Mouse (Mus musculus) embryonic facial prominence, embryonic 11.5 days (tissue): ENCODE measurements around the gene Ror1. TPM values are rescaled to one million over a fixed set of nuclear protein-coding genes. Genes with fewer than 3 reads are reported as not detected.
A peak's percentile ranks its signal among the peaks of the same experiment; 100 is the strongest.

Experiments
- ATAC-seq: fragments of 200-750 bp; cut with Nextera tagmentation; replicated peaks from 2 replicates; pipeline ENCODE4 v1.8.0; 2017; ENCODE audit warnings: low read depth; ENCODE audit not compliant: insufficient number of reproducible peaks, low FRiP score, low TSS enrichment
- DNase-seq: peaks from one replicate; pipeline ENCODE4 v3.0.0-alpha.2; 2015; ENCODE audit warnings: low spot score
- H3K27ac ChIP-seq: fragments of 300-500 bp; sonication (generic); replicated peaks from 2 replicates; pipeline ENCODE4 v1.5.1; 2014; ENCODE audit warnings: mild to moderate bottlenecking, low read depth, low read length, control low read depth
- H3K27me3 ChIP-seq: fragments of 300-500 bp; sonication (generic); 2 replicates; pipeline ENCODE4 v1.6.1; 2014; ENCODE audit warnings: mild to moderate bottlenecking, low read length, moderate library complexity, mixed read lengths; ENCODE audit not compliant: control insufficient read depth, insufficient read depth
- H3K36me3 ChIP-seq: fragments of 300-500 bp; sonication (generic); replicated peaks from 2 replicates; pipeline ENCODE4 v1.6.1; 2014; ENCODE audit warnings: low read depth, mild to moderate bottlenecking, low read length, moderate library complexity, mixed read lengths; ENCODE audit not compliant: control insufficient read depth, insufficient read depth
- H3K4me1 ChIP-seq: fragments of 300-500 bp; sonication (generic); 2 replicates; pipeline ENCODE4 v1.6.1; 2014; ENCODE audit warnings: low read length, mixed read lengths; ENCODE audit not compliant: control insufficient read depth, insufficient read depth
- H3K4me2 ChIP-seq: fragments of 300-500 bp; sonication (generic); 2 replicates; pipeline ENCODE4 v1.6.1; 2014; ENCODE audit warnings: low read depth, mild to moderate bottlenecking, control low read depth, low read length, moderate library complexity
- H3K4me3 ChIP-seq: fragments of 300-500 bp; sonication (generic); 2 replicates; pipeline ENCODE4 v1.5.1; 2014; ENCODE audit warnings: low read depth, low read length, control low read depth
- H3K9ac ChIP-seq: fragments of 300-500 bp; sonication (generic); replicated peaks from 2 replicates; pipeline ENCODE4 v1.6.1; 2014; ENCODE audit warnings: mild to moderate bottlenecking, control low read depth, low read length
- H3K9me3 ChIP-seq: fragments of 300-500 bp; sonication (generic); replicated peaks from 2 replicates; pipeline ENCODE4 v1.6.1; 2016; ENCODE audit warnings: mild to moderate bottlenecking, low read length, inconsistent platforms, mixed read lengths; ENCODE audit not compliant: control insufficient read depth
- WGBS: fragments of 180-500 bp; shearing (Covaris S2); extraction: QIAGEN DNeasy Blood & Tissue Kit; methylation state at CpG from one replicate; pipeline ENCODE4 v1.1.7; 2014; 5-methylcytosine and 5-hydroxymethylcytosine counted together
- polyA plus RNA-seq: library from polyadenylated mRNA; unstranded; fragments of >200 nt; fragmentation: Nextera tagmentation; extraction: Ambion mirVana; gene quantifications from 2 replicates; pipeline ENCODE4 v1.2.1, GENCODE M21; 2014

Ror1 gene
- polyA plus RNA-seq, 1 experiment from 2014 or later = 17.3 TPM

- H3K9ac ChIP-seq = no peak overlapping the region
- H3K27ac ChIP-seq = no peak overlapping the region
- ATAC-seq (no peak), DNase-seq (no peak)
- 96% methylated on average over 5 of the region's 5 CpGs for WGBS
- no peaks in the 10 kb centered on the region for H3K27me3 ChIP-seq
- H3K4me1 ChIP-seq = no peaks in the 10 kb centered on the region
- no peaks in the 10 kb centered on the region for H3K36me3 ChIP-seq
- H3K4me2 ChIP-seq = no peak overlapping the region
- no peak overlapping the region for H3K4me3 ChIP-seq
- no peaks in the 10 kb centered on the region for H3K9me3 ChIP-seq
Observed at GRCm38 (mm10) chr4:100058631-100059030, 37.0 kb upstream of the Ror1 start.

GRCm38 (mm10) chr4:100059811-100060210 is 35.8 kb upstream of the Ror1 start:
- Histone ChIP-seq H3K9ac (no peak overlapping the region), H3K36me3 (no peaks in the 10 kb centered on the region), H3K4me2 (no peak overlapping the region), H3K4me1 (no peaks in the 10 kb centered on the region), H3K4me3 (no peak overlapping the region), H3K27ac (no peak overlapping the region), H3K9me3 (no peaks in the 10 kb centered on the region), H3K27me3 (no peaks in the 10 kb centered on the region)
- 58% methylated on average over 3 of the region's 3 CpGs for WGBS
- ATAC-seq (no peak), DNase-seq (no peak)

GRCm38 (mm10) chr4:100061396-100062066 is 34.1 kb upstream of the Ror1 start:
- no peak overlapping the region for H3K4me2 ChIP-seq
- peak; percentile 30 for DNase-seq
- H3K27me3 ChIP-seq = no peaks in the 10 kb centered on the region
- 0 out of 2 replicates have a peak, but pooled peaks have one; percentile 23 for ATAC-seq
- H3K36me3 ChIP-seq = no peaks in the 10 kb centered on the region
- H3K9me3 ChIP-seq = no peaks in the 10 kb centered on the region
- no peak overlapping the region for H3K4me3 ChIP-seq
- no peak overlapping the region for H3K9ac ChIP-seq
- no peaks in the 10 kb centered on the region for H3K4me1 ChIP-seq
- 53% methylated on average over 19 of the region's 19 CpGs for WGBS
- no peak overlapping the region for H3K27ac ChIP-seq

- Histone ChIP-seq H3K27ac (no peak overlapping the region), H3K36me3 (no peaks in the 10 kb centered on the region), H3K4me1 (no peaks in the 10 kb centered on the region), H3K27me3 (no peaks in the 10 kb centered on the region), H3K9me3 (no peaks in the 10 kb centered on the region), H3K9ac (no peak overlapping the region), H3K4me2 (no peak overlapping the region), H3K4me3 (no peak overlapping the region)
- 85% methylated on average over 2 of the region's 2 CpGs for WGBS
- no peak for ATAC-seq
- no peak for DNase-seq
Observed at GRCm38 (mm10) chr4:100065686-100066085, 29.9 kb upstream of the Ror1 start.

GRCm38 (mm10) chr4:100070101-100070500 is 25.5 kb upstream of the Ror1 start:
- H3K27ac ChIP-seq = no peak overlapping the region
- no peaks in the 10 kb centered on the region for H3K36me3 ChIP-seq
- DNase-seq = no peak
- H3K9ac ChIP-seq = no peak overlapping the region
- H3K9me3 ChIP-seq = no peaks in the 10 kb centered on the region
- no peaks in the 10 kb centered on the region for H3K27me3 ChIP-seq
- ATAC-seq = no peak
- no peaks in the 10 kb centered on the region for H3K4me1 ChIP-seq
- 62% methylated on average over 6 of the region's 6 CpGs for WGBS
- no peak overlapping the region for H3K4me2 ChIP-seq
- no peak overlapping the region for H3K4me3 ChIP-seq

GRCm38 (mm10) chr4:100096596-100097181 is 1.1 kb downstream of the Ror1 start:
- DNase-seq (peak; percentile 51), ATAC-seq (no peak)
- Histone ChIP-seq H3K27ac (peak overlapping the region; percentile 82; the same call in 1 of the 2 replicates), H3K4me2 (peak overlapping the region; percentile 71), H3K36me3 (no peaks in the 10 kb centered on the region), H3K4me1 (0 out of 2 replicates have a peak, but pooled peaks cover 3% of the 10 kb centered on the region), H3K27me3 (no peaks in the 10 kb centered on the region), H3K9ac (peak overlapping the region; percentile 92), H3K9me3 (no peaks in the 10 kb centered on the region), H3K4me3 (peak overlapping the region; percentile 88)
- WGBS = under 1% methylated on average over 21 of the region's 21 CpGs

- H3K27ac ChIP-seq = no peak overlapping the region
- ATAC-seq = no peak
- no peaks in the 10 kb centered on the region for H3K27me3 ChIP-seq
- no peaks in the 10 kb centered on the region for H3K36me3 ChIP-seq
- H3K9me3 ChIP-seq = no peaks in the 10 kb centered on the region
- H3K4me3 ChIP-seq = peak overlapping the region; percentile 88
- WGBS = 8% methylated on average over 10 of the region's 10 CpGs
- peak overlapping the region; percentile 92 for H3K9ac ChIP-seq
- peak overlapping the region; percentile 71 for H3K4me2 ChIP-seq
- DNase-seq = no peak
- 0 out of 2 replicates have a peak, but pooled peaks cover 3% of the 10 kb centered on the region for H3K4me1 ChIP-seq
Observed at GRCm38 (mm10) chr4:100097364-100097979, 1.9 kb downstream of the Ror1 start.
